Mouse (Mus musculus) CH12.LX (cell line): ENCODE data around the gene Khdrbs2. TPM values are rescaled to one million over a fixed set of nuclear protein-coding genes. Genes with fewer than 3 reads are reported as not detected.

Experiments
- DNase-seq: peaks from one replicate; pipeline ENCODE4 v3.0.0-alpha.2; 2013; ENCODE audit errors: extremely low read depth
- H3K27ac ChIP-seq: 2 replicates; pipeline ENCODE4 v1.5.1; 2012; ENCODE audit warnings: low read depth, mild to moderate bottlenecking, control low read depth, moderate library complexity; ENCODE audit not compliant: insufficient read depth
- H3K27me3 ChIP-seq: replicated peaks from 2 replicates; pipeline ENCODE3; 2012; ENCODE audit warnings: inconsistent platforms
- H3K36me3 ChIP-seq, 2 experiments: replicated peaks in 1 of 2; 2 replicates each; pipeline versions ENCODE3 to v1.6.1; 2012; ENCODE audit warnings: inconsistent platforms in 1 of 2, low read length in 1 of 2, mild to moderate bottlenecking in 1 of 2, mixed read lengths in 1 of 2, moderate library complexity in 1 of 2; ENCODE audit not compliant: control insufficient read depth in 1 of 2, insufficient read depth in 1 of 2
- H3K4me1 ChIP-seq, 2 experiments: 2 replicates each; pipeline ENCODE4 v1.6.1; 2012; ENCODE audit warnings: inconsistent platforms in 1 of 2, moderate library complexity in 1 of 2; ENCODE audit not compliant: insufficient read depth in 2 of 2, control insufficient read depth in 1 of 2
- H3K4me2 ChIP-seq: 2 replicates; pipeline ENCODE4 v1.6.1; 2012; ENCODE audit warnings: low read depth, mild to moderate bottlenecking, control low read depth; ENCODE audit not compliant: poor library complexity, insufficient read depth, severe bottlenecking
- H3K4me3 ChIP-seq, 3 experiments: fragments of 150-350 bp in 1 of 3; sonication (generic) in 1 of 3; replicated peaks in 1 of 3; 2 replicates each; pipeline versions ENCODE3 to v1.5.1; 2011 to 2012; ENCODE audit warnings: low read depth in 2 of 3, low read length in 2 of 3, mild to moderate bottlenecking in 2 of 3, moderate library complexity in 2 of 3, control low read depth in 1 of 3, improper control_type of control experiment in 1 of 3, inconsistent platforms in 1 of 3, mixed read lengths in 1 of 3; ENCODE audit not compliant: poor library complexity in 1 of 3
- H3K79me2 ChIP-seq: replicated peaks from 2 replicates; pipeline ENCODE4 v1.6.1; 2012; ENCODE audit warnings: mild to moderate bottlenecking, moderate library complexity; ENCODE audit not compliant: control insufficient read depth, poor library complexity, insufficient read depth, severe bottlenecking; ENCODE audit errors: extremely low read depth
- H3K9ac ChIP-seq: 2 replicates; pipeline ENCODE4 v1.6.1; 2012; ENCODE audit warnings: low read depth, mild to moderate bottlenecking, control low read depth, moderate library complexity; ENCODE audit not compliant: insufficient read depth
- H3K9me3 ChIP-seq: replicated peaks from 2 replicates; pipeline ENCODE3; 2012; ENCODE audit warnings: low read length, inconsistent platforms, mixed read lengths
- BHLHE40 ChIP-seq: IDR thresholded peaks from 2 replicates; pipeline ENCODE4 v1.6.1; 2011; ENCODE audit warnings: mild to moderate bottlenecking, low read depth, low read length, improper control_type of control experiment
- CHD2 ChIP-seq: IDR thresholded peaks from 2 replicates; pipeline ENCODE4 v1.6.1; 2011; ENCODE audit warnings: low read length, improper control_type of control experiment
- E2F4 ChIP-seq: IDR thresholded peaks from 2 replicates; pipeline ENCODE4 v1.6.1; 2011; ENCODE audit warnings: low read depth, low read length, improper control_type of control experiment; ENCODE audit not compliant: insufficient replicate concordance
- EP300 ChIP-seq: IDR thresholded peaks from 2 replicates; pipeline ENCODE4 v1.6.1; 2011; ENCODE audit warnings: low read length, improper control_type of control experiment
- ETS1 ChIP-seq: conservative IDR thresholded peaks from 2 replicates; pipeline ENCODE4 v1.6.1; 2012; ENCODE audit warnings: low read depth, mild to moderate bottlenecking, inconsistent platforms, low read length, improper control_type of control experiment, moderate library complexity
- GABPA ChIP-seq: IDR thresholded peaks from 2 replicates; pipeline ENCODE4 v1.6.1; 2012; ENCODE audit warnings: low read depth, low read length, improper control_type of control experiment, inconsistent platforms; ENCODE audit not compliant: insufficient replicate concordance
- HCFC1 ChIP-seq: IDR thresholded peaks from 2 replicates; pipeline ENCODE4 v1.6.1; 2012; ENCODE audit warnings: low read depth, mild to moderate bottlenecking, inconsistent platforms, low read length, improper control_type of control experiment
- IRF4 ChIP-seq: IDR thresholded peaks from 2 replicates; pipeline ENCODE4 v1.6.1; 2014; ENCODE audit warnings: low read depth, mild to moderate bottlenecking, inconsistent platforms, low read length, improper control_type of control experiment
- JUN ChIP-seq: IDR thresholded peaks from 2 replicates; pipeline ENCODE4 v1.6.1; 2011; ENCODE audit warnings: low read depth, mild to moderate bottlenecking, low read length, improper control_type of control experiment, moderate library complexity; ENCODE audit not compliant: insufficient read depth
- JUND ChIP-seq: conservative IDR thresholded peaks from 2 replicates; pipeline ENCODE4 v1.6.1; 2011; ENCODE audit warnings: low read depth, low read length, improper control_type of control experiment
- KAT2A ChIP-seq: IDR thresholded peaks from 2 replicates; pipeline ENCODE4 v1.6.1; 2012; ENCODE audit warnings: low read length, improper control_type of control experiment, inconsistent platforms; ENCODE audit not compliant: insufficient replicate concordance
- MAFK ChIP-seq: IDR thresholded peaks from 2 replicates; pipeline ENCODE4 v1.6.1; 2011; ENCODE audit warnings: low read length, improper control_type of control experiment; ENCODE audit not compliant: insufficient replicate concordance
- MEF2A ChIP-seq: IDR thresholded peaks from 2 replicates; pipeline ENCODE4 v1.6.1; 2014; ENCODE audit warnings: low read depth, mild to moderate bottlenecking, inconsistent platforms, low read length, improper control_type of control experiment, borderline replicate concordance
- MXI1 ChIP-seq: IDR thresholded peaks from 2 replicates; pipeline ENCODE4 v1.6.1; 2011; ENCODE audit warnings: mild to moderate bottlenecking, low read depth, low read length, improper control_type of control experiment
- MYC ChIP-seq: IDR thresholded peaks from 2 replicates; pipeline ENCODE4 v1.6.1; 2011; ENCODE audit warnings: low read depth, mild to moderate bottlenecking, improper control_type of control experiment, low read length
- NRF1 ChIP-seq: IDR thresholded peaks from 2 replicates; pipeline ENCODE4 v1.6.1; 2014; ENCODE audit warnings: low read depth, mild to moderate bottlenecking, inconsistent platforms, low read length, improper control_type of control experiment, moderate library complexity
- PAX5 ChIP-seq: IDR thresholded peaks from 2 replicates; pipeline ENCODE4 v1.6.1; 2012; ENCODE audit warnings: low read length, inconsistent platforms, mixed read lengths
- POLR2A ChIP-seq: IDR thresholded peaks from 2 replicates; pipeline ENCODE4 v1.6.1; 2011; ENCODE audit warnings: low read depth, mild to moderate bottlenecking, improper control_type of control experiment, low read length
- RAD21 ChIP-seq: IDR thresholded peaks from 2 replicates; pipeline ENCODE4 v1.6.1; 2011; ENCODE audit warnings: low read depth, mild to moderate bottlenecking, low read length, improper control_type of control experiment, moderate library complexity
- SMC3 ChIP-seq: IDR thresholded peaks from 2 replicates; pipeline ENCODE4 v1.6.1; 2011; ENCODE audit warnings: low read depth, low read length, improper control_type of control experiment
- TCF12 ChIP-seq: IDR thresholded peaks from 2 replicates; pipeline ENCODE4 v1.6.1; 2014; ENCODE audit warnings: low read depth, mild to moderate bottlenecking, inconsistent platforms, low read length, improper control_type of control experiment
- USF1 ChIP-seq: IDR thresholded peaks from 2 replicates; pipeline ENCODE4 v1.6.1; 2014; ENCODE audit warnings: low read depth, mild to moderate bottlenecking, inconsistent platforms, low read length, improper control_type of control experiment
- USF2 ChIP-seq: conservative IDR thresholded peaks from 2 replicates; pipeline ENCODE4 v1.6.1; 2011; ENCODE audit warnings: low read depth, low read length, improper control_type of control experiment
- ZC3H11A ChIP-seq: IDR thresholded peaks from 2 replicates; pipeline ENCODE4 v1.6.1; 2012; ENCODE audit warnings: low read depth, mild to moderate bottlenecking, inconsistent platforms, low read length, improper control_type of control experiment
- ZKSCAN1 ChIP-seq: IDR thresholded peaks from 2 replicates; pipeline ENCODE4 v1.6.1; 2012; ENCODE audit warnings: low read depth, inconsistent platforms, low read length, improper control_type of control experiment, borderline replicate concordance
- ZMIZ1 ChIP-seq: IDR thresholded peaks from 2 replicates; pipeline ENCODE4 v1.6.1; 2012; ENCODE audit warnings: low read depth, mild to moderate bottlenecking, inconsistent platforms, low read length, improper control_type of control experiment
- ZNF384 ChIP-seq: IDR thresholded peaks from 2 replicates; pipeline ENCODE4 v1.6.1; 2012; ENCODE audit warnings: low read depth, low read length, improper control_type of control experiment, inconsistent platforms
- dilution Hi-C: fragments of 300-500 bp; cut with MboI; formaldehyde crosslinking; loops from 2 replicates; pipeline ENCODE4 v1.14.3; 2020; ENCODE audit warnings: low sequenced_read_pairs; ENCODE audit not compliant: extremely low pct_unique_long_range_greater_than_20kb, extremely low pct_ligation_motif_present
- in situ Hi-C: fragments of 300-500 bp; cut with MboI; formaldehyde crosslinking; loops from 3 replicates; pipeline ENCODE4 v1.14.3; 2019; ENCODE audit warnings: low sequenced_read_pairs, low pct_ligation_motif_present, low pct_unique_long_range_greater_than_20kb, mixed read lengths
- polyA plus RNA-seq: library from polyadenylated mRNA; unstranded; fragments of >175 nt; gene quantifications from 2 replicates; pipeline ENCODE4 v1.2.1, GENCODE M21; 2012; ENCODE audit warnings: low read depth; ENCODE audit not compliant: insufficient read length
- total RNA-seq, 2 experiments: library from RNA; depleted of rRNA; stranded (reverse); fragments of 300-350 nt in 1 of 2; fragments of >200 nt in 1 of 2; gene quantifications; 2 replicates each; pipeline ENCODE4 v1.2.3; 2012 to 2014

Gene Khdrbs2
- total and polyA plus RNA-seq, 3 experiments = not detected

DNA sequence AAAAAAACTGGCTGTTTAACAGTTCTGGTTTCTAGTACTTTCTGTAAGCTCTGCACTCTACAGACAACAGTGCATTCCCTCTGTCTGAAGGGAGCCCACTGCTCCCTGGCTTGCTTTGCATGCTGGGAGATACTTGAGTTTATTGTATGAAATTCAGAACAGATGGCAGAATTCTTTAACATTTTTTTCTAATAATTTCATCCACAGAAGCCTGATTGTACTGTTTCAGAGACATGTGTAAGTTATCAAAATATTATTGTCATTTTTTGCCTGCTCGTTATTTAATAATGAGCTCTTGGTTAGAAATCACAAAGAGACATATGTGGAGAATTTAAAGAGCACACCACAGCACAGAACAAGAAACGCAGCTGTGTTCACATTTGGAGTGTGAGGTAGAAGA, 191.0 kb downstream of the Khdrbs2 start:
- Histone ChIP-seq H3K27ac (no peak overlapping the region), H3K36me3 (no peaks in the 10 kb centered on the region), H3K79me2 (no peaks in the 10 kb centered on the region), H3K9ac (no peak overlapping the region), H3K4me2 (no peak overlapping the region), H3K4me1 (no peaks in the 10 kb centered on the region), H3K27me3 (no peaks in the 10 kb centered on the region), H3K4me3 (no peak overlapping the region), H3K9me3 (peaks cover 11% of the 10 kb centered on the region)
- dilution Hi-C loops (no loop called here), in situ Hi-C loops (no loop called here)
- DNase-seq = no peak
- TF ChIP-seq JUND (no peak), ZKSCAN1 (no peak), TCF12 (no peak), POLR2A (no peak), ZC3H11A (no peak), NRF1 (no peak), BHLHE40 (no peak), USF2 (no peak), MXI1 (no peak), CHD2 (no peak), ZNF384 (no peak), EP300 (no peak), JUN (no peak), MAFK (no peak), USF1 (no peak), E2F4 (no peak), SMC3 (no peak), KAT2A (no peak), ZMIZ1 (no peak)

GRCm38 (mm10) chr1:32397553-32397952, 225.0 kb downstream of the Khdrbs2 start:
- no peak overlapping the region for H3K9ac ChIP-seq
- H3K4me1 ChIP-seq = no peaks in the 10 kb centered on the region
- no peak overlapping the region for H3K4me2 ChIP-seq
- H3K27me3 ChIP-seq = no peaks in the 10 kb centered on the region
- no peaks in the 10 kb centered on the region for H3K79me2 ChIP-seq
- in situ Hi-C loops = no loop called here
- no peak overlapping the region for H3K4me3 ChIP-seq
- dilution Hi-C loops = no loop called here
- TF ChIP-seq MYC = no peak
- no peak for TF ChIP-seq KAT2A
- no peak for TF ChIP-seq MEF2A
- TF ChIP-seq MAFK = no peak
- TF ChIP-seq IRF4 = no peak
- no peak for TF ChIP-seq E2F4
- no peak for TF ChIP-seq EP300
- no peak for TF ChIP-seq ZC3H11A
- no peak for TF ChIP-seq ETS1
- no peak for TF ChIP-seq PAX5
- no peak for TF ChIP-seq POLR2A
- TF ChIP-seq HCFC1 = no peak
- TF ChIP-seq RAD21 = no peak
- TF ChIP-seq SMC3 = no peak
- no peak for TF ChIP-seq MXI1
- no peak for TF ChIP-seq JUN
- no peak for TF ChIP-seq GABPA
- TF ChIP-seq USF2 = no peak
- H3K9me3 ChIP-seq = peaks cover 44% of the 10 kb centered on the region
- no peak overlapping the region for H3K27ac ChIP-seq
- H3K36me3 ChIP-seq = no peaks in the 10 kb centered on the region
- no peak for DNase-seq
